Mouse (Mus musculus): ENCODE data around the gene Nudt17.
"Not testable (repeated sequence)": the region's sequence is repeated elsewhere in the genome, so short reads cannot be mapped to it uniquely, and the experiment has no call there.

Gene Nudt17

GRCm38 (mm10) chr3:96669727-96670468 lies 38.5 kb downstream of the Nudt17 start, which contains the start of gene Ankrd35:
Gene Ankrd35, plus strand, starts transcription at chr3:96670131.
- no peak for DNase-seq (ENCODE audit: low spot score)

GRCm38 (mm10) chr3:96668424-96669067 lies 39.8 kb downstream of the Nudt17 start:
- no peak for DNase-seq (ENCODE audit: low spot score)

- DNase-seq (ENCODE audit: low spot score), result no peak
Measured at GRCm38 (mm10) chr3:96667316-96667715, 41.0 kb downstream of the Nudt17 start.

DNA sequence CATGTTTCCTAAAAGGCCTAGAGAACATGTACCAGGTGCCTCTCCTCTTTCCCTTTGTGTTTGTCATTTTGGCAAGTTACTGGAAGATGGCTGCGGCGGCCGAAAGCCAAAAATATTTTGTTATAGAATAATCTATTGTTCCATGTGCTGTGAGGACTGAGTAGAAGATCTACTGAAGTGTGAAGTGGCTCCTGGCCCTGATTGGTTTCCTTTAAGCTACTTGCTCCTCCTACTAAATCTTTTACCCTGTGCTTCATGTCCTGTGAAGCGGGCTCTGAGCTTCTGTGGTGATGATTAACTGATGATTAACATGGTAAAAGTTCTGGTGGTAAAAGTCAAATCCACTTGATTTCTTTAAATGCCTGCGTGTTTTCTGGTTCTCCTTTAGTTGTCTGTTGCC lies 41.4 kb downstream of the Nudt17 start:
- no peak for DNase-seq (ENCODE audit: low spot score)

- not testable (repeated sequence) for DNase-seq (ENCODE audit: low spot score)
Measured at GRCm38 (mm10) chr3:96665732-96666363, 42.5 kb downstream of the Nudt17 start.

DNA sequence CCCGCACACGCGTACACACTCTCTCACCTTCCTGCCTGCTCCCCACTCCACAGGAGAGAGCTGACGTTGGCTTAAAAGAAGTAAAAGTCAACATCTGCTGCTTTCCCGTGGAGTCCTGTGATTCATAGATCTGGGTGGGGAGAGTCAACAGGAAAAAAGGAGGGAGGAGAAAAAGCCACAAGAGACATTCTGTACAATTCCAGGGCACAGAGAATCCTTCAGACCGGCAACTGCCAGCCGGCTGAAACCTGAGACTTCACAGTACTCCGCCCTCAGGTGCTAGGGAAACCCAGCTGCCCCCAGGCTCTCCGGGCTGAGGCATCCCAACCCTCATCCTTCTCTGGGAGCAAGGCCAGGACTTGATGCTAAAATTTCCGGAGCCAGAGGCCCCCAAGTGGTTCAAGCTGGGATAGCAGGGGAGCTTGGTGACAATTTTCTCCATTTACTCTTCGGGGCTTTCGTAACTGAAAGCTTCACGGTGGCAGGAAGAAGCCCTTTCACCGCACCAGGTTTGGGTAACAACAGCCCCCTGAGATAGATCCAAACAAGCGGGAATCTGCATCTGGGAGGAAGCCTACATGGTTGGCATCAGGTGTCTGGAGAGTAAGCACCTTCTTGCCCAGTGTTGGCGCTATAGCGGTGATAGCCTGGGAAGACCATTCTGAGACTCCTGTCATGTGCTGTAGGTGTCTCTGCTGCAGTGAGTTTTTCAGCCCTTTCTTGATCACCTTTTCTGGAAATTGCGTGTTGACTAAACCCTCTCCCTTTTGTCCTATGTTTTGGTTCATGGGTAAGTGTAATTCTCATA lies 44.7 kb downstream of the Nudt17 start:
- DNase-seq (ENCODE audit: low spot score), result peak; percentile 39

DNA sequence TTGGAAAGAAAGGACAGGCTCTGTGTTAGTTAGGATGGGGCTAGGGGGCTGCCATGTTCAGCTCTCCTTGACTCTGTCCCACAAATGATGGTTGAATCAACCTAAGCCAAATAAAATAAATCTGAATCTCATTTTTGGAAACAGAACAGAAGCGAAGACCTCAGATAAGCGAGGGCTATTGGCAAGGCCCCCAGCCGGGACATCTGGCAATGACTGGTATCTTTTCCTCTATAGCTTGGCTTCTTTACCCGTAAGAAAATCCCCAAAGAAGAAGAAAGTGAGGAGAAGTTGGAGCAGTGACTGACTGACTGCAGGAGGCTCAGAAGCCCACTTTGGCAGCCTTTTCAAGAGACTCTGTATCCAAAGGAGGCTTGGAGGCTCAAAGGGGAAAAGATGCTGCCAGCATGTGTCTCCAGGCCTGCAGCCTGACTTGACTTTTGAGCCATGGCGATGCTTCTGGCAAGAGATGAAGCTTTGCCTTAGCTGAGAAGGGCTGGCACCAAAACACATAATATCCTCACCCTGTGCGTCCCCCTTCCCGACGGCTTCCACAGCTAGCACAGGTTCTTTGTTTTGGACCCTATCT lies 45.5 kb downstream of the Nudt17 start:
- DNase-seq (ENCODE audit: low spot score), result no peak

DNA sequence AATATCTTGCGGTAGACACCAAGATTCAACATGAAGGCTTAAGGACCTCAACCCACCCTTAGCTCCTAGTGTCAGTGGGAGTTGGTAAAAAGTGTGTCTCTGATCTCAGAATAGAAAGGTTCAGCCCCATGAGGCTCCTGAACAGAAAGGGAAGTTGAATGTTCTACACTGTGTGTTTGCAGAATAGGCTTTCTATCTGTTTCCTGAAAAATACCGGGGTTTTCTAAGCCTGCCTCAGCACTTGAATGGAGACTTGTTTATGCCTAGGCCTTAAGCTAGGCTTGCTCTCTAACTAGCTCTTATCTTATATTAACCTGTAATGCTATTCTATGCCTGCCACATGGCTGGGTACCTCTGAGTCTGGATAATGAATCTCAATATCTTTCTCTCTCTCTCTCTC lies 47.5 kb downstream of the Nudt17 start:
- DNase-seq (ENCODE audit: low spot score), result no peak
